Mouse (Mus musculus) C2C12 (cell line): ENCODE measurements at regions not wholly inside any gene's neighbourhood (a gene's known extent, or its start where the extent isn't known, plus 50 kb on each side); places are given as distances from the start of the nearest gene placed in this dataset.

Experiments
- H3K27me3 ChIP-seq: one replicate; pipeline ENCODE4 v1.6.1; 2011; ENCODE audit not compliant: control insufficient read depth, insufficient read depth, insufficient read length
- H3K36me3 ChIP-seq: one replicate; pipeline ENCODE4 v1.6.1; 2011; ENCODE audit not compliant: control insufficient read depth, insufficient read depth
- H3K4me3 ChIP-seq: one replicate; pipeline ENCODE4 v1.5.1; 2011; ENCODE audit warnings: mild to moderate bottlenecking, control low read depth; ENCODE audit not compliant: poor library complexity, insufficient read depth, severe bottlenecking
- H3K79me2 ChIP-seq: one replicate; pipeline ENCODE4 v1.6.1; 2011; ENCODE audit not compliant: control insufficient read depth, insufficient read depth
- H3K79me3 ChIP-seq: one replicate; pipeline ENCODE4 v1.6.1; 2011; ENCODE audit warnings: low read depth, control low read depth
- H3ac ChIP-seq: one replicate; pipeline ENCODE3; 2011; ENCODE audit warnings: low read depth; ENCODE audit not compliant: control insufficient read depth, insufficient read length
- CEBPB ChIP-seq: IDR thresholded peaks from one replicate; pipeline ENCODE4 v1.6.1; 2011; ENCODE audit warnings: low read depth, mild to moderate bottlenecking, control low read depth, moderate library complexity
- CTCF ChIP-seq: IDR thresholded peaks from one replicate; pipeline ENCODE4 v1.5.1; 2011; ENCODE audit not compliant: control insufficient read depth, insufficient read depth, insufficient read length
- FOSL1 ChIP-seq: IDR thresholded peaks from one replicate; pipeline ENCODE4 v1.8.0; 2011; ENCODE audit warnings: mild to moderate bottlenecking, low read length; ENCODE audit not compliant: poor library complexity, insufficient read depth, severe bottlenecking
- MAX ChIP-seq: IDR thresholded peaks from one replicate; pipeline ENCODE4 v1.6.1; 2011; ENCODE audit warnings: mild to moderate bottlenecking, control low read depth
- MYOD1 ChIP-seq: IDR thresholded peaks from one replicate; pipeline ENCODE4 v1.6.1; 2011; ENCODE audit warnings: low read depth; ENCODE audit not compliant: control insufficient read depth, insufficient read length
- MYOG ChIP-seq: IDR thresholded peaks from one replicate; pipeline ENCODE4 v1.6.1; 2011; ENCODE audit not compliant: control insufficient read depth, insufficient read length; ENCODE audit errors: extremely low read depth
- USF1 ChIP-seq: IDR thresholded peaks from one replicate; pipeline ENCODE4 v1.6.1; 2011; ENCODE audit warnings: low read depth, mild to moderate bottlenecking, control low read depth, moderate library complexity

DNA sequence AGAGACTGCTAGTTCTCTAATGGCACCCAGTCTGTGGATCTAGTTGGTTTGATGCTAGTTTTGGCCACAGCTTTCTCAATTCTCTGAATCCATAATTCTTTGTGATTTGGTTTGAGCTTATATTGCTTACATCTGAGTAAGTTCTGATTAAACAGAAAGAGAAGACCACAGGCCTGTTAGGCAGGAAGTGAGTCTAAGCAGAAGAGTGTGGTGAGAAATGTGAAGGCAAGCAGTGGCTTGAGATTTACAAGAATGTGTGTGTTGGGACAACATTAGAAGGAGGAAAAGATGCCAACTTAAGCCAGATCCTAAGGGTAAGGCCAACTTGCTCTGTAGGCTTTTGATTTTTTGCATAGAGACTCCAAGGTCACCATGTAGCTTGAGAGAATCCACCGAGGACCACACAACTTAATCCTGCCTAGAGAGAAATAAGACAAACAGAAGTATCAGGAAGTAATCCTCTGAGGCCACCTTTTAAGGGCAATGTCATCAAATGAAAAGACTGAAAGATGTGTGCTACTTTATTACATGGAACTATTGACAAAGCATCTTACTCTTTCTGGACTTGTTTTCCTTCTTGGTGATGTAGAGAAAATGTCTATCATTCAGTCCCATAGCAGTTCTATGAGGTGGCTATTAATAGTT, 220.7 kb downstream of the Gm5426 start:
- no peaks in the 10 kb centered on the region for H3K79me2 ChIP-seq
- H3K27me3 ChIP-seq, result no peaks in the 10 kb centered on the region
- H3K79me3 ChIP-seq, result no peaks in the 10 kb centered on the region
- TF ChIP-seq FOSL1, result no peak
- TF ChIP-seq USF1, result no peak
- TF ChIP-seq MAX, result no peak
- TF ChIP-seq CTCF, result no peak
- H3ac ChIP-seq, result no peak overlapping the region
- H3K36me3 ChIP-seq, result no peaks in the 10 kb centered on the region
- no peak overlapping the region for H3K4me3 ChIP-seq

DNA sequence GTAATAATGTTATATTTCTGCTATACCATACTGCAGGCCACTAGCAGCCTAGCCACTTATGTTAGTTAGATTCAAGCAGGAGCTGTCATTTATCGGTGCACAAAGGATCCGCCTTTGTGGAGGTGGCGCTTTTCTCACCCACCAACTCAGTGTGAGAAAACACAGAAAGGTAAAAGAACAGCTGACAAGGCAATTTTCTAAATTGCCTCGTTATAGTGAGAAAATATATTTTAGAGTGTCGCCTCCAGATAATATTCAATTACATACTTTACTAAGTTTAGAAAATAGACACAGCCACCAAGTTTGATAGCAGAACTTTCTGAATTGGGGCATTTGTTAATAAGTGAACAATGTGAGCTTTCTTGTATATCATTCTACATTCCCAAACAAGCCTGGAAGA, 221.2 kb downstream of the Gm5426 start:
- no peak overlapping the region for H3K4me3 ChIP-seq
- no peaks in the 10 kb centered on the region for H3K79me3 ChIP-seq
- H3K27me3 ChIP-seq, result no peaks in the 10 kb centered on the region
- no peak overlapping the region for H3ac ChIP-seq
- TF ChIP-seq FOSL1 (no peak), MAX (no peak), MYOG (no peak), USF1 (no peak), MYOD1 (no peak), CEBPB (no peak), CTCF (no peak)
- H3K36me3 ChIP-seq, result no peaks in the 10 kb centered on the region
- no peaks in the 10 kb centered on the region for H3K79me2 ChIP-seq

DNA sequence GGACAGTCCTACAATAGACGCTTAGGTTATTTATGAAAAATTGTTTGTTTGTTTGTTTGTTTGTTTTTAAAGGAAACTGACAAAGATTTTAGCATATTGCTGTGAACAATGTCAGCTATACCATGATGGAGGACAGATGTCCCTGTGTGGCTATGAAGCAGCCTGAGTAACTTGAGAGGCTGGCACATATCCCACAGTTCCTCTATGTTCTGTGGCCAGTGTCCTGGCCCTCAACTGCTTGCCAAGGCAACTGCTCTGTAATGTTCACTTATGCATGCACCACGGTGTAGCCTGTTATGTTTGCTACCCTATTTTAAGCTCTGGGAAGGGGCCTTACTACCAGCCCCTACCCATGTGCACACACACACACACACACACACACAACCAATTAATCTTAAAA, 222.6 kb downstream of the Gm5426 start:
- Histone ChIP-seq H3K4me3 (no peak overlapping the region), H3K27me3 (no peaks in the 10 kb centered on the region), H3ac (no peak overlapping the region), H3K36me3 (no peaks in the 10 kb centered on the region), H3K79me2 (no peaks in the 10 kb centered on the region), H3K79me3 (no peaks in the 10 kb centered on the region)
- TF ChIP-seq CTCF (no peak), MYOG (no peak), USF1 (no peak), MYOD1 (no peak), FOSL1 (no peak), MAX (no peak), CEBPB (no peak)

DNA sequence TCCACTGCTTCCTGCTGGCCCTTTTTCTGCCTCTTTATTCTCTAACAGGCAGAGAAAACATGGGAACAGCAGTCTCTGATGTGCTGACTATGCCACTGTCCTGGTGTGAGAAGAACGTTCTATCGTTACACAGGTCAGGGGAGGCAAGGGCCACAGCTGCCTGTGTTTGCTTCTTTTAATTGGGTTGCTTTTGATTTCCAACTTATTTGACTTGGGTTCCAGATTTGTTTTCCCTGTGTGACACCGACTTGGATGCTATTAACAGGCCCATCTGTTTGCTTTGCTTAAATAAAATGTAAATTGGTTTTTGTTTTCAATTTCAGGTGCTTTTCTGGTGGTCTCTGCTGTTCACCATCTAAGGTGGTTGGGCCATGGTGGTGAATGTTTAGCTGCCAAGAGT, 225.8 kb downstream of the Gm5426 start:
- Histone ChIP-seq H3K79me2 (no peaks in the 10 kb centered on the region), H3K36me3 (no peaks in the 10 kb centered on the region), H3K79me3 (no peaks in the 10 kb centered on the region), H3ac (no peak overlapping the region), H3K4me3 (no peak overlapping the region), H3K27me3 (no peaks in the 10 kb centered on the region)
- no peak for TF ChIP-seq MYOD1
- TF ChIP-seq FOSL1, result no peak
- TF ChIP-seq CTCF, result no peak
- TF ChIP-seq CEBPB, result no peak
- no peak for TF ChIP-seq MYOG
- no peak for TF ChIP-seq USF1
- TF ChIP-seq MAX, result no peak

DNA sequence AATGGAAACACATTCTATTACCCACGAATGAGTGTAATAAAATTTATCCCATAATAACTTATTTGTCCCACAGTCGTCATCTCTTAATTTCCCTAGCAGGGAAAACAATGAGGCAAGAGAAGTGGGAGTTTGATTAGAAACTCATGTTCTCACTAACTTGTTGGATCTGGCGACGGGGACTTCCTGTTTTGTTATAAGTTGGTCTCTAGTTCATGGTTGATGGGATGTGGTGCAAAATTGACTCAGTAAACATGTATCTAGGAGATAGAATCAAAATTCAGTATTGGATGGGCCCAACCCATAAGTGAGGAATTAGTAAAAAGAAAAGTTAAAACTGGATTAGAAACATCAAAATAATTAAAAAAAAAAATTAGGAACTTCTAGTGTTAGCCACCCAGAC, 227.5 kb downstream of the Gm5426 start:
- Histone ChIP-seq H3K79me3 (no peaks in the 10 kb centered on the region), H3K4me3 (no peak overlapping the region), H3ac (no peak overlapping the region), H3K27me3 (no peaks in the 10 kb centered on the region), H3K79me2 (no peaks in the 10 kb centered on the region), H3K36me3 (no peaks in the 10 kb centered on the region)
- TF ChIP-seq CTCF, result no peak
- TF ChIP-seq MYOG, result no peak
- TF ChIP-seq MAX, result no peak

DNA sequence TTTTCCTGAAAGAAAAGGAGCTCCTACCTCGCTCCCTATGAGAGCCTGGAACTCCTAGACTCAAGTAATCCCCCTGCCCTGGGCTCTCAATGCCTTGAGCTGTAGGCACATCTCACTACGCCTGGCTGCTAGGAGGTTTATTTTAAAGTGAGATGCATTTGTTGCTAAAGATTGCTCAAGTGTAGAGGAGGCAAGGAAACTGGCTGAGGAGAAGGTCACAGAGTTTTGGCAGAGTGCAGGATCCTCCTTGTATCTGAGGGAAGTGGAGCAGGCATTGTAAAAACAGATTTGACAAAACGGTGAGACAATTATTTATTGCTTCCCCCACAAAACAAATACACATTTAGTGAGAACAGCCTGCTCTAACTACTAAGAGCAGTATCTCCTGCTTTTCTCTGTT, 228.7 kb downstream of the Gm5426 start:
- Histone ChIP-seq H3K79me3 (no peaks in the 10 kb centered on the region), H3K79me2 (no peaks in the 10 kb centered on the region), H3K4me3 (no peak overlapping the region), H3K36me3 (no peaks in the 10 kb centered on the region), H3K27me3 (no peaks in the 10 kb centered on the region), H3ac (no peak overlapping the region)
- no peak for TF ChIP-seq MYOD1
- no peak for TF ChIP-seq CTCF
- TF ChIP-seq FOSL1, result no peak
- no peak for TF ChIP-seq MYOG
